8 mouse cellular contexts compared by ENCODE assay signal in the genomic region with DNA sequence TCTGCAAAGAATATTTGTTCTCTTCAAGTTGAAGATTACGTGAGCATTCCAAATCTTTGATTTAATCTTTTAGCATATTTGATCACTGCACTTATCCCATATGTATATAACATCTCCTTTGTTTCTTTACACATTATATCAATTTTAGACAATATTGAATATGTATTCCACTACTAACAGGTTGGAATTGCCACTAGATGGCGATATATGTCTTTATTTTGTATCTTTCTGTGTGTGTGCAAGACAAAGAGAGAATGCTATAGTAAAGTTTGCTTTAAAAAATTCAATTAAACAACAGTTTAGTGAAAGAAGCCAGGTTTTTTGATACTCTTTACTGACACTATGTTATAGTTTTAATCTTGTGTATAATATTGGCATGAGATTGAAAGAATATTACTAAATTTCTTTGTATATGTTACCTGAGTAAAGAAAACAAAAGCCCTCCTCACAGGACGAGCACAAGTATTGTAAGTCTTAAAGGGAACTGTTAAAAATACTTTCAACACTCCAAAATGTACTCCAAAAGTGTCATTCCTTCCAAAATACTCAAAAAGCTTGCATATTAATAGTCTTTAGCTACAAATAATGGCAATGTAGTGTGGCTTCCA. TPM values are rescaled to one million over a fixed set of nuclear protein-coding genes. Genes with fewer than 3 reads are reported as not detected.
DNase-seq lines count a peak whose midpoint lies in the region; ATAC-seq lines count a peak whose summit lies in the region.

No protein-coding gene starts in this region.

- H3K4me1 ChIP-seq in midbrain, embryonic 14.5 days (ENCODE audit: control insufficient read depth, insufficient read depth, low read length): no peaks in the 10 kb centered on the region

- ATAC-seq in midbrain, embryonic 14.5 days (ENCODE audit: low FRiP score, low TSS enrichment): peak; percentile 75; the same call in 1 of the 2 replicates

- H3K4me3 ChIP-seq in midbrain, embryonic 14.5 days (replicated peaks; ENCODE audit: low read depth, low read length): no peak overlapping the region

- WGBS in midbrain, embryonic 14.5 days: 42% methylated on average over 3 of the region's 3 CpGs

- peak; percentile 29 for DNase-seq in layer of hippocampus, adult 11-12 months (ENCODE audit: low spot score)
- DNase-seq in layer of hippocampus, postnatal 36 days: no peak
- peak; percentile 5 for DNase-seq in MEL-GATA-1-ER (ENCODE audit: extremely low read depth, low read depth)
- DNase-seq in embryo, embryonic 9.5 days (ENCODE audit: extremely low spot score): peak; percentile 29
- DNase-seq in midbrain, embryonic 14.5 days: peak; percentile 93
- DNase-seq in urinary bladder, adult 2 months (ENCODE audit: low spot score): no peak
- no peak for DNase-seq in right cerebral cortex, adult 2 months (ENCODE audit: low spot score in 2 of 2)
- DNase-seq in gastrocnemius, postnatal 10 days: no peak

- no peak overlapping the region for H3K27ac ChIP-seq in midbrain, embryonic 14.5 days (replicated peaks; ENCODE audit: low read depth, low read length)

- no peaks in the 10 kb centered on the region for H3K27me3 ChIP-seq in midbrain, embryonic 14.5 days (ENCODE audit: control insufficient read depth, insufficient read depth, low read length)

- no peak overlapping the region for H3K9ac ChIP-seq in midbrain, embryonic 14.5 days (replicated peaks; ENCODE audit: low read length)

- no peaks in the 10 kb centered on the region for H3K9me3 ChIP-seq in midbrain, embryonic 14.5 days (ENCODE audit: control insufficient read depth, low read length)

- H3K4me2 ChIP-seq in midbrain, embryonic 14.5 days (ENCODE audit: low read length): no peak overlapping the region

- H3K36me3 ChIP-seq in midbrain, embryonic 14.5 days (ENCODE audit: control insufficient read depth, insufficient read depth, low read length): no peaks in the 10 kb centered on the region

RNA-seq across cellular contexts. Expression of gene Anxa10, which starts 42.7 kb away (rescaled TPM):
- not detected for total RNA-seq in layer of hippocampus, postnatal 36 days (2021)
- not detected in 2 replicates for polyA plus RNA-seq in midbrain, embryonic 14.5 days (2014; fragmentation: Nextera tagmentation; extraction: Ambion mirVana)
- polyA plus RNA-seq in urinary bladder, adult 2 months (2012; rRNA removed): not detected in 2 replicates
- total RNA-seq in gastrocnemius, postnatal 10 days (2021): not detected

Comparison
In these comparisons a context has a peak if more than half of its experiments do, and no peak if none do; other contexts are left out.
1. DNase-seq: peak in layer of hippocampus, adult 11-12 months (single experiment), MEL-GATA-1-ER (single experiment), embryo, embryonic 9.5 days (single experiment) and midbrain, embryonic 14.5 days (single experiment); none in layer of hippocampus, postnatal 36 days (0 of 2), urinary bladder, adult 2 months (single experiment), right cerebral cortex, adult 2 months (0 of 2) and gastrocnemius, postnatal 10 days (single experiment).